Mouse (Mus musculus) intestine, embryonic 16.5 days (tissue): ENCODE measurements around the gene Tlcd1. TPM values are rescaled to one million over a fixed set of nuclear protein-coding genes. Genes with fewer than 3 reads are reported as not detected.

Experiments
- ATAC-seq: fragments of 200-750 bp; cut with Nextera tagmentation; 2 replicates; pipeline ENCODE4 v1.8.0; 2017; ENCODE audit warnings: moderate TSS enrichment, moderate library complexity
- H3K27ac ChIP-seq: fragments of 300-500 bp; sonication (generic); 2 replicates; pipeline ENCODE4 v1.5.1; 2014; ENCODE audit warnings: mild to moderate bottlenecking, low read length
- H3K27me3 ChIP-seq: fragments of 300-500 bp; sonication (generic); replicated peaks from 2 replicates; pipeline ENCODE4 v1.6.1; 2014; ENCODE audit warnings: low read length, control low read depth, mixed read lengths; ENCODE audit not compliant: control insufficient read depth, insufficient read depth
- H3K36me3 ChIP-seq: fragments of 300-500 bp; sonication (generic); 2 replicates; pipeline ENCODE4 v1.6.1; 2014; ENCODE audit warnings: low read length, control low read depth; ENCODE audit not compliant: control insufficient read depth, insufficient read depth
- H3K4me1 ChIP-seq: fragments of 300-500 bp; sonication (generic); 2 replicates; pipeline ENCODE4 v1.6.1; 2014; ENCODE audit warnings: low read length, control low read depth, mixed read lengths; ENCODE audit not compliant: control insufficient read depth, insufficient read depth
- H3K4me2 ChIP-seq: fragments of 300-500 bp; sonication (generic); 2 replicates; pipeline ENCODE4 v1.6.1; 2014; ENCODE audit warnings: low read depth, low read length, control low read depth
- H3K4me3 ChIP-seq: fragments of 300-500 bp; sonication (generic); 2 replicates; pipeline ENCODE4 v1.5.1; 2014; ENCODE audit warnings: mild to moderate bottlenecking, low read length
- H3K9ac ChIP-seq: fragments of 300-500 bp; sonication (generic); 2 replicates; pipeline ENCODE4 v1.6.1; 2014; ENCODE audit warnings: low read depth, low read length
- H3K9me3 ChIP-seq: fragments of 300-500 bp; sonication (generic); 2 replicates; pipeline ENCODE4 v1.6.1; 2016; ENCODE audit warnings: low read length, control low read depth; ENCODE audit not compliant: control insufficient read depth
- WGBS: fragments of 180-500 bp; shearing (Covaris S2); extraction: QIAGEN DNeasy Blood & Tissue Kit; methylation state at CpG from one replicate; pipeline ENCODE4 v1.1.7; 2014; 5-methylcytosine and 5-hydroxymethylcytosine counted together
- polyA plus RNA-seq: library from polyadenylated mRNA; unstranded; fragments of >200 nt; fragmentation: Nextera tagmentation; extraction: Ambion mirVana; gene quantifications from 2 replicates; pipeline ENCODE4 v1.2.1, GENCODE M21; 2015

Gene Tlcd1
- polyA plus RNA-seq, 1 experiment from 2014 or later, result 44.2 TPM

DNA sequence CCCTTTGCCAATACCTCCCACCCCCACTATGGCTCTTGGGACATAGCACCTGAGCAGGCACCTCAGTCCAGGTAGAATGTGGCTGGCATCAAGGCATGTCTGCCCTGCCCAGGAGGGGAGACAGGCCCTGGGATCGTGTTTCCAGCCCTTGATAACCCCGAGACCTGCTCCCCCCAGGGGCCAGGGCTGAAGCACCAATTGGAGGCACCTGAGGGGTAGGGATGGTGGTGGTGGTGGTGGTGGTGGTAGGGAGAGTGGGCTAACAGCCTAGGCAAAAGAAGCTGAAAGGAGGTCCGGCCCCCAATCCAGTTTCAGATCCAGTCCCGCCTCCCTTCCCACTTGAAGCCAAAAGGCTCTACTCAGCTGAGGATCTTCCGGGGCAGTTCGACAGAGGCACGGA, 17.0 kb upstream of the Tlcd1 start:
- Histone ChIP-seq H3K27ac (peak overlapping the region; percentile 10; the same call in 1 of the 2 replicates), H3K4me1 (peaks cover 29% of the 10 kb centered on the region), H3K4me2 (no peak overlapping the region), H3K36me3 (peaks cover 26% of the 10 kb centered on the region), H3K4me3 (no peak overlapping the region), H3K9me3 (no peaks in the 10 kb centered on the region), H3K27me3 (no peaks in the 10 kb centered on the region), H3K9ac (0 out of 2 replicates have a peak overlapping the region, but pooled peaks have one; percentile 29)
- ATAC-seq, result no peak
- 72% methylated on average over 7 of the region's 7 CpGs for WGBS

DNA sequence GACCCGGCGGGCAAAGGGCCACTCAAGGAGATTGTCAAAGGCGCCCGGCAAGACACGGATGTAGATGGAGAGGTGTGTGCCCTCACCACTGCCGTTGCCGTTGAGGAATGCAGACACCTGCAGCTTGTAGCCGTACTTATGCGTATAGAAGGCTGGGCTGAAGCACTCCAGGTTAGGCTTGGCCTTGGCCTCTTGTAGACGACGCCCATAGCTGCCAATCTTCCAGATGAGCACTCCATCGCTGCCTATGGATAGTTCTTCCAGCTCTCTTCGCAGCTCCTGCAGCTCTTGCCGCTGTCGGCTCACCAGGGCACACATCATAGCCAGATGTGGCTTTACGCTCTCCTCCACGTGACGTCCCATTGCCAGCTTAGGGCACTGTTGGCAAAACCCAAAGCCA, 16.3 kb upstream of the Tlcd1 start:
- 81% methylated on average over 18 of the region's 18 CpGs for WGBS
- Histone ChIP-seq H3K36me3 (peaks cover 21% of the 10 kb centered on the region), H3K4me3 (no peak overlapping the region), H3K4me2 (no peak overlapping the region), H3K27ac (no peak overlapping the region), H3K9ac (no peak overlapping the region), H3K4me1 (peaks cover 29% of the 10 kb centered on the region), H3K9me3 (no peaks in the 10 kb centered on the region), H3K27me3 (no peaks in the 10 kb centered on the region)
- ATAC-seq, result no peak

DNA sequence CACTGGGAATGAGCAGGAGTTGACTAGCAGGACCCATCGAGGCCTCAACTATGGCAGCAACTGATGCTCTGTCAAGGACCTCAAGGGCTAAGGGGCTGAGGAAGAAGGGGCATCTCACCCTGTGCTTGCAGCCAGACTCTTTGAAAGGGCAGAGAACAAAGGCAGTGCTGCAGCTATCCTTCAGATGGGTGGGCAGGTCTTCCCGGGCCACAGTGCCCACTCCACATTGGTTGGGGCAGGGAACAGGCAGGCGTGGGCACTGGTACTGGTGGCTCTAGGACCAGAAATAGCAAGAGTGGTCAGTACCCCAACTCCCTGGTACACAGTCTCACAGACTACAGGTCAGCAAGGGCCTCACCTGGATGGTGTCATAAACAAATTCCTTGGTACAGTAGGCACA, 15.8 kb upstream of the Tlcd1 start:
- peaks cover 21% of the 10 kb centered on the region for H3K36me3 ChIP-seq
- H3K4me3 ChIP-seq, result no peak overlapping the region
- no peaks in the 10 kb centered on the region for H3K27me3 ChIP-seq
- no peak for ATAC-seq
- no peak overlapping the region for H3K4me2 ChIP-seq
- H3K27ac ChIP-seq, result no peak overlapping the region
- WGBS, result 87% methylated on average over 3 of the region's 3 CpGs
- no peaks in the 10 kb centered on the region for H3K9me3 ChIP-seq
- peak overlapping the region; percentile 4; the same call in 1 of the 2 replicates for H3K9ac ChIP-seq
- H3K4me1 ChIP-seq, result peaks cover 30% of the 10 kb centered on the region

DNA sequence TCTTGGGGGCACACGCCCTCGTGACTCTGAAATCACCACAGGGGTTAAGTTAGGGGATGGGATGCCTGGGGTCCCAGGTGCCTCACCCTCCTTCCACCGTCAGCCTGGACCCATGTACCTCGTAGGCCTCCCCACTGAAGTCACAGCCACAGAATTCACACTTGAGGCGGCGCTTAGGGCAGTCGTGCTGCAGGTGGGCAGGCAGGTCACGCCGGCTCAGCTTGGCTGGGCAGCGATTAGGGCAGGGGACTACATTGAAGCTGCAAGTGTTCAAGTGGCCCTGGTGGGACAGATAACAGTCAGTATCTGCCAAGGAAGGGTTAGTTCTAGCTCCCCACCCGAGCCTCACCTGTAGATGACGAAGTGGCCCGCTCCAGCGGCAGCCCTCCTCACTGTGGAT, 15.3 kb upstream of the Tlcd1 start:
- H3K27ac ChIP-seq, result no peak overlapping the region
- no peak for ATAC-seq
- no peaks in the 10 kb centered on the region for H3K9me3 ChIP-seq
- H3K36me3 ChIP-seq, result peaks cover 21% of the 10 kb centered on the region
- peak overlapping the region; percentile 4; the same call in 1 of the 2 replicates for H3K9ac ChIP-seq
- H3K4me1 ChIP-seq, result peaks cover 35% of the 10 kb centered on the region
- H3K4me2 ChIP-seq, result no peak overlapping the region
- H3K27me3 ChIP-seq, result no peaks in the 10 kb centered on the region
- no peak overlapping the region for H3K4me3 ChIP-seq
- WGBS, result 86% methylated on average over 14 of the region's 14 CpGs

DNA sequence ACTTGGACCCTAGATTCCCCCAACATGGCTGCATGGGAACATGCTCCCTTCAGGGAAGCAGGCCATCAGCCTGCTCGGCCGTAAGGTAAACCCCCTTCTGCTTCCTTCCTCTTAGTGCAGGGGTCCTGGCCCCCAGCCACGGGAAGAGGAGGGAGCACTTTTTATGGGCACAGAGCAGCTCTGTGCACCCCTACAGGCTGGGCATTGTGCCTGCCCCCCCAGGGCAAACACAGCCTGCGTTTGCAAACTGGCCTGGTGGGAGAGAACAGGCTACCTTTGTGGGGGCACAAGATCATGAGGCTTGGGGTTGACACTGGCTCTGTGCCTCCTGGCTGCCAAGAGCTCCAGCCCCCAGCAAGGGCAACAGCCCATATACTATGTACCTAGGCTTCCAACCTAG, 14.5 kb upstream of the Tlcd1 start:
- Histone ChIP-seq H3K9ac (peak overlapping the region; percentile 99), H3K4me2 (0 out of 2 replicates have a peak overlapping the region, but pooled peaks have one; percentile 94), H3K4me1 (peaks cover 43% of the 10 kb centered on the region), H3K27me3 (no peaks in the 10 kb centered on the region), H3K9me3 (no peaks in the 10 kb centered on the region), H3K4me3 (no peak overlapping the region), H3K36me3 (peaks cover 21% of the 10 kb centered on the region), H3K27ac (0 out of 2 replicates have a peak overlapping the region, but pooled peaks have one; percentile 32)
- no peak for ATAC-seq
- WGBS, result 57% methylated on average over 4 of the region's 4 CpGs

- ATAC-seq, result no peak
- H3K27ac ChIP-seq, result 0 out of 2 replicates have a peak overlapping the region, but pooled peaks have one; percentile 32
- H3K4me1 ChIP-seq, result peaks cover 45% of the 10 kb centered on the region
- peak overlapping the region; percentile 94 for H3K4me2 ChIP-seq
- H3K4me3 ChIP-seq, result peak overlapping the region; percentile 99; the same call in 1 of the 2 replicates
- H3K9me3 ChIP-seq, result no peaks in the 10 kb centered on the region
- H3K36me3 ChIP-seq, result peaks cover 21% of the 10 kb centered on the region
- WGBS, result 55% methylated on average over 6 of the region's 6 CpGs
- peak overlapping the region; percentile 99 for H3K9ac ChIP-seq
- no peaks in the 10 kb centered on the region for H3K27me3 ChIP-seq
Observed at GRCm38 (mm10) chr11:78162504-78162903, 14.0 kb upstream of the Tlcd1 start.

- peaks cover 48% of the 10 kb centered on the region for H3K4me1 ChIP-seq
- H3K27ac ChIP-seq, result peak overlapping the region; percentile 99
- no peak for ATAC-seq
- H3K9me3 ChIP-seq, result no peaks in the 10 kb centered on the region
- peaks cover 21% of the 10 kb centered on the region for H3K36me3 ChIP-seq
- 73% methylated on average over 2 of the region's 2 CpGs for WGBS
- peak overlapping the region; percentile 99 for H3K4me3 ChIP-seq
- peak overlapping the region; percentile 94 for H3K4me2 ChIP-seq
- no peaks in the 10 kb centered on the region for H3K27me3 ChIP-seq
- H3K9ac ChIP-seq, result peak overlapping the region; percentile 99
Observed at GRCm38 (mm10) chr11:78163045-78163444, 13.5 kb upstream of the Tlcd1 start.

- peak; percentile 30 for ATAC-seq
- whole genome bisulfite sequencing, result under 1% methylated on average over 22 of the region's 22 CpGs
- H3K27me3 ChIP-seq, result no peaks in the 10 kb centered on the region
Observed at GRCm38 (mm10) chr11:78163681-78164603, 12.6 kb upstream of the Tlcd1 start.

DNA sequence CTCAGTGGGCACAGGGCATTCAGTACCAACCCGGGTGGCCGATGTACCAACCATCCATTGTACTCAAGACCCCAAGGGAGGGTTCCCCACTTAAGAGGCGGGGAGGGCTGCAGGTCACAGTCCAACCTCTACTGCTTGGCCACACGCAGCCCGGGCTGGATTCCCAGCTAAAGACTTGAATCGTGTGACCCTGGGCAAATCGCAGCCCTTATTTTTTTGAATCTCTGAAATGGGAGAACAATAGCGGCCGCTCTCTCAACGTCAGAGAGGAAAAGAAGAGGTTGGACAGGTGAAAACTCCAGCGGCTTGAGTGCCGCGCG, 11.9 kb upstream of the Tlcd1 start:
- Histone ChIP-seq H3K4me3 (peak overlapping the region; percentile 99), H3K4me2 (peak overlapping the region; percentile 94), H3K27me3 (no peaks in the 10 kb centered on the region), H3K9ac (peak overlapping the region; percentile 99), H3K9me3 (no peaks in the 10 kb centered on the region), H3K4me1 (peaks cover 49% of the 10 kb centered on the region), H3K27ac (peak overlapping the region; percentile 99), H3K36me3 (peaks cover 21% of the 10 kb centered on the region)
- ATAC-seq, result no peak
- WGBS, result 0% methylated on average over 14 of the region's 14 CpGs

More at GRCm38 (mm10) chr11:78163681-78164603, 12.6 kb upstream of the Tlcd1 start:
- peak overlapping the region; percentile 94 for H3K4me2 ChIP-seq
- no peaks in the 10 kb centered on the region for H3K9me3 ChIP-seq
- peak overlapping the region; percentile 99 for H3K9ac ChIP-seq
- H3K36me3 ChIP-seq, result peaks cover 21% of the 10 kb centered on the region
- peak overlapping the region; percentile 99 for H3K27ac ChIP-seq
- peaks cover 49% of the 10 kb centered on the region for H3K4me1 ChIP-seq
- H3K4me3 ChIP-seq, result peak overlapping the region; percentile 99
